Mouse (Mus musculus) hindbrain, embryonic 13.5 days (tissue): Measurements from ENCODE around the gene Il17a. TPM values are rescaled to one million over a fixed set of nuclear protein-coding genes. Genes with fewer than 3 reads are reported as not detected.

Source experiments
- ATAC-seq: fragments of 200-750 bp; cut with Nextera tagmentation; 2 replicates; pipeline ENCODE4 v1.8.0; 2017; ENCODE audit warnings: moderate TSS enrichment; ENCODE audit not compliant: low FRiP score
- H3K27ac ChIP-seq: fragments of 300-500 bp; sonication (generic); 2 replicates; pipeline ENCODE4 v1.5.1; 2015; ENCODE audit warnings: inconsistent platforms, mild to moderate bottlenecking, moderate library complexity
- H3K27me3 ChIP-seq: fragments of 300-500 bp; sonication (generic); 2 replicates; pipeline ENCODE4 v1.6.1; 2015; ENCODE audit warnings: mild to moderate bottlenecking, inconsistent platforms
- H3K36me3 ChIP-seq: fragments of 300-500 bp; sonication (generic); 2 replicates; pipeline ENCODE4 v1.6.1; 2015; ENCODE audit warnings: mild to moderate bottlenecking, inconsistent platforms
- H3K4me1 ChIP-seq: fragments of 300-500 bp; sonication (generic); replicated peaks from 2 replicates; pipeline ENCODE4 v1.6.1; 2015; ENCODE audit warnings: inconsistent platforms
- H3K4me2 ChIP-seq: fragments of 300-500 bp; sonication (generic); 2 replicates; pipeline ENCODE4 v1.6.1; 2015; ENCODE audit warnings: inconsistent platforms, mild to moderate bottlenecking, moderate library complexity
- H3K4me3 ChIP-seq: fragments of 300-500 bp; sonication (generic); 2 replicates; pipeline ENCODE4 v1.5.1; 2015; ENCODE audit warnings: mild to moderate bottlenecking, inconsistent platforms
- H3K9ac ChIP-seq: fragments of 300-500 bp; sonication (generic); 2 replicates; pipeline ENCODE4 v1.6.1; 2015; ENCODE audit warnings: mild to moderate bottlenecking, inconsistent platforms
- H3K9me3 ChIP-seq: fragments of 300-500 bp; sonication (generic); 2 replicates; pipeline ENCODE4 v1.6.1; 2016; ENCODE audit warnings: inconsistent platforms
- WGBS: fragments of 180-500 bp; shearing (Covaris S2); methylation state at CpG from one replicate; pipeline ENCODE4 v1.1.7; 2015; 5-methylcytosine and 5-hydroxymethylcytosine counted together
- polyA plus RNA-seq: library from polyadenylated mRNA; unstranded; fragments of >200 nt; fragmentation: Nextera tagmentation; extraction: Ambion mirVana; gene quantifications from 2 replicates; pipeline ENCODE4 v1.2.1, GENCODE M21; 2015

Il17a gene
- polyA plus RNA-seq, result not detected in 2 replicates

- Histone ChIP-seq H3K4me3 (no peak within 1 kb of the TSS), H3K36me3 (no peaks in the 10 kb centered on the region), H3K4me1 (no peaks in the 10 kb centered on the region), H3K9me3 (peaks cover 8% of the 10 kb centered on the region; the same call in 1 of the 2 replicates), H3K4me2 (no peak within 1 kb of the TSS), H3K9ac (no peak within 1 kb of the TSS), H3K27ac (no peak within 1 kb of the TSS), H3K27me3 (no peaks in the 10 kb centered on the region)
- WGBS, result 95% methylated on average over 10 of the region's 10 CpGs
- ATAC-seq, result no peak
Measured at GRCm38 (mm10) chr1:20730903-20731302, at the start of gene Il17a. Gene Il17a, plus strand, starts transcription at chr1:20730905.

GRCm38 (mm10) chr1:20682849-20683248 lies 47.9 kb upstream of the Il17a start:
- Histone ChIP-seq H3K9ac (no peak overlapping the region), H3K4me3 (no peak overlapping the region), H3K27ac (no peak overlapping the region), H3K4me2 (no peak overlapping the region), H3K9me3 (no peaks in the 10 kb centered on the region), H3K27me3 (no peaks in the 10 kb centered on the region), H3K4me1 (0 out of 2 replicates have a peak, but pooled peaks cover 2% of the 10 kb centered on the region), H3K36me3 (no peaks in the 10 kb centered on the region)
- ATAC-seq, result no peak

- Histone ChIP-seq H3K4me2 (no peak overlapping the region), H3K9me3 (no peaks in the 10 kb centered on the region), H3K4me3 (no peak overlapping the region), H3K9ac (no peak overlapping the region), H3K36me3 (no peaks in the 10 kb centered on the region), H3K27me3 (no peaks in the 10 kb centered on the region), H3K27ac (no peak overlapping the region), H3K4me1 (no peaks in the 10 kb centered on the region)
- no peak for ATAC-seq
- WGBS, result 97% methylated on average over 5 of the region's 5 CpGs
Measured at GRCm38 (mm10) chr1:20683386-20683785, 47.3 kb upstream of the Il17a start.

GRCm38 (mm10) chr1:20683853-20684252 lies 46.9 kb upstream of the Il17a start:
- Histone ChIP-seq H3K27me3 (no peaks in the 10 kb centered on the region), H3K9ac (no peak overlapping the region), H3K27ac (no peak overlapping the region), H3K4me3 (no peak overlapping the region), H3K36me3 (no peaks in the 10 kb centered on the region), H3K4me2 (no peak overlapping the region), H3K4me1 (no peaks in the 10 kb centered on the region), H3K9me3 (no peaks in the 10 kb centered on the region)
- WGBS, result 84% methylated on average over 3 of the region's 3 CpGs
- ATAC-seq, result no peak

GRCm38 (mm10) chr1:20684403-20684802 lies 46.3 kb upstream of the Il17a start:
- no peaks in the 10 kb centered on the region for H3K36me3 ChIP-seq
- WGBS, result 91% methylated on average over 3 of the region's 3 CpGs
- H3K4me1 ChIP-seq, result no peaks in the 10 kb centered on the region
- no peak overlapping the region for H3K27ac ChIP-seq
- H3K9ac ChIP-seq, result no peak overlapping the region
- no peak overlapping the region for H3K4me2 ChIP-seq
- no peaks in the 10 kb centered on the region for H3K9me3 ChIP-seq
- H3K4me3 ChIP-seq, result no peak overlapping the region
- no peaks in the 10 kb centered on the region for H3K27me3 ChIP-seq
- ATAC-seq, result no peak

GRCm38 (mm10) chr1:20685393-20685792 lies 45.3 kb upstream of the Il17a start:
- no peak overlapping the region for H3K4me2 ChIP-seq
- H3K9ac ChIP-seq, result no peak overlapping the region
- ATAC-seq, result no peak
- H3K27ac ChIP-seq, result no peak overlapping the region
- no peak overlapping the region for H3K4me3 ChIP-seq
- no peaks in the 10 kb centered on the region for H3K4me1 ChIP-seq
- no peaks in the 10 kb centered on the region for H3K27me3 ChIP-seq
- 82% methylated on average over 2 of the region's 2 CpGs for WGBS
- no peaks in the 10 kb centered on the region for H3K9me3 ChIP-seq
- no peaks in the 10 kb centered on the region for H3K36me3 ChIP-seq

GRCm38 (mm10) chr1:20685907-20686306 lies 44.8 kb upstream of the Il17a start:
- Histone ChIP-seq H3K36me3 (no peaks in the 10 kb centered on the region), H3K27me3 (no peaks in the 10 kb centered on the region), H3K4me3 (no peak overlapping the region), H3K27ac (no peak overlapping the region), H3K4me1 (no peaks in the 10 kb centered on the region), H3K9ac (no peak overlapping the region), H3K4me2 (no peak overlapping the region), H3K9me3 (no peaks in the 10 kb centered on the region)
- no peak for ATAC-seq
- 86% methylated on average over 4 of the region's 4 CpGs for WGBS

- H3K27me3 ChIP-seq, result no peaks in the 10 kb centered on the region
- WGBS, result 91% methylated on average over 8 of the region's 8 CpGs
- H3K4me1 ChIP-seq, result no peaks in the 10 kb centered on the region
- no peak overlapping the region for H3K27ac ChIP-seq
- H3K9me3 ChIP-seq, result no peaks in the 10 kb centered on the region
- no peak overlapping the region for H3K9ac ChIP-seq
- no peaks in the 10 kb centered on the region for H3K36me3 ChIP-seq
- no peak overlapping the region for H3K4me3 ChIP-seq
- ATAC-seq, result no peak
- H3K4me2 ChIP-seq, result no peak overlapping the region
Measured at GRCm38 (mm10) chr1:20691336-20691735, 39.4 kb upstream of the Il17a start.

- Histone ChIP-seq H3K27me3 (no peaks in the 10 kb centered on the region), H3K9me3 (no peaks in the 10 kb centered on the region), H3K36me3 (no peaks in the 10 kb centered on the region), H3K4me2 (no peak overlapping the region), H3K4me1 (no peaks in the 10 kb centered on the region), H3K27ac (no peak overlapping the region), H3K4me3 (no peak overlapping the region), H3K9ac (no peak overlapping the region)
- ATAC-seq, result no peak
- WGBS, result 91% methylated on average over 6 of the region's 6 CpGs
Measured at GRCm38 (mm10) chr1:20693634-20694313, 36.9 kb upstream of the Il17a start.

GRCm38 (mm10) chr1:20700011-20700410 lies 30.7 kb upstream of the Il17a start:
- no peak overlapping the region for H3K4me2 ChIP-seq
- no peaks in the 10 kb centered on the region for H3K36me3 ChIP-seq
- ATAC-seq, result no peak
- WGBS, result 61% methylated on average over 3 of the region's 3 CpGs
- H3K27me3 ChIP-seq, result no peaks in the 10 kb centered on the region
- H3K27ac ChIP-seq, result no peak overlapping the region
- no peaks in the 10 kb centered on the region for H3K4me1 ChIP-seq
- H3K4me3 ChIP-seq, result no peak overlapping the region
- H3K9me3 ChIP-seq, result no peaks in the 10 kb centered on the region
- no peak overlapping the region for H3K9ac ChIP-seq

- 88% methylated on average over 4 of the region's 4 CpGs for WGBS
Measured at GRCm38 (mm10) chr1:20736572-20736971, 5.9 kb downstream of the Il17a start.

GRCm38 (mm10) chr1:20738483-20738882 lies 7.8 kb downstream of the Il17a start:
- H3K9me3 ChIP-seq, result no peaks in the 10 kb centered on the region
- H3K27ac ChIP-seq, result no peak overlapping the region
- H3K4me1 ChIP-seq, result no peaks in the 10 kb centered on the region
- H3K36me3 ChIP-seq, result no peaks in the 10 kb centered on the region
- no peak overlapping the region for H3K4me3 ChIP-seq
- no peak overlapping the region for H3K9ac ChIP-seq
- WGBS, result 90% methylated on average over 2 of the region's 2 CpGs
- no peak overlapping the region for H3K4me2 ChIP-seq
- H3K27me3 ChIP-seq, result no peaks in the 10 kb centered on the region
- no peak for ATAC-seq

More at GRCm38 (mm10) chr1:20736572-20736971, 5.9 kb downstream of the Il17a start:
- Histone ChIP-seq H3K9me3 (no peaks in the 10 kb centered on the region), H3K27ac (no peak overlapping the region), H3K4me3 (no peak overlapping the region), H3K36me3 (no peaks in the 10 kb centered on the region), H3K9ac (no peak overlapping the region), H3K4me1 (no peaks in the 10 kb centered on the region), H3K27me3 (no peaks in the 10 kb centered on the region), H3K4me2 (no peak overlapping the region)
- ATAC-seq, result no peak

GRCm38 (mm10) chr1:20740496-20740998 lies 9.8 kb downstream of the Il17a start:
- no peak overlapping the region for H3K4me2 ChIP-seq
- 87% methylated on average over 3 of the region's 3 CpGs for WGBS
- no peaks in the 10 kb centered on the region for H3K9me3 ChIP-seq
- no peak overlapping the region for H3K9ac ChIP-seq
- H3K27me3 ChIP-seq, result no peaks in the 10 kb centered on the region
- H3K4me3 ChIP-seq, result no peak overlapping the region
- no peak overlapping the region for H3K27ac ChIP-seq
- no peaks in the 10 kb centered on the region for H3K36me3 ChIP-seq
- no peaks in the 10 kb centered on the region for H3K4me1 ChIP-seq
- ATAC-seq, result no peak
